Mouse (Mus musculus): Measurements from ENCODE around the gene Olfr316. TPM values are rescaled to one million over a fixed set of nuclear protein-coding genes. Genes with fewer than 3 reads are reported as not detected.
"Not testable (repeated sequence)": the region's sequence is repeated elsewhere in the genome, so short reads cannot be mapped to it uniquely, and the experiment has no call there.

Gene Olfr316
- not detected in 2 replicates for polyA plus RNA-seq (2015; fragmentation: Nextera tagmentation; extraction: Ambion mirVana)

DNA sequence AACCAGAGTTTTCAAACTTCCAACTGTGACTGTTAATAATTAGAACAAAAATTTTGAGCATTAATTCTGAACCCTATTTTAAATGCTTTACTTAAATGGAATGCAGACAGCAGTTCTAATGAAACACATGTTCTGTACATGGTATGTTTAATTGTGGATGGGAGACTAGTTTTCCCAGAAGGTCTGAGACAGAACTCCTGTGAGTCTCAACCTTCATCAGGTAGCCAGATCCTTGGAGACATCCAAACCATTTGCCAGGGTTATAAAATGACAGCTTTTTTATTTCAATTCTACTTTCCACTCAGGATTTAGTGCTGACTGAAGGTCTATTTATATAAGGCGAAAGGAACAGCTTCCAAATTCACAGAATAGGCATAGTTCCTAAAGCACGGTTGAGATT lies at the start of gene Olfr316:
Gene Olfr316 (plus strand): TSS at position 301 of the 400 bp plus-strand sequence.
- H3K4me3 ChIP-seq (ENCODE audit: low read length): no peak within 1 kb of the TSS
- no peak within 1 kb of the TSS for H3K9ac ChIP-seq (ENCODE audit: low read depth, low read length)
- no peak within 1 kb of the TSS for H3K4me2 ChIP-seq (ENCODE audit: low read length)
- H3K4me1 ChIP-seq (ENCODE audit: control insufficient read depth, insufficient read depth, low read depth, low read length): no peaks in the 10 kb centered on the region
- H3K36me3 ChIP-seq (ENCODE audit: control insufficient read depth, insufficient read depth, low read length): no peaks in the 10 kb centered on the region
- H3K27me3 ChIP-seq (replicated peaks; ENCODE audit: control insufficient read depth, insufficient read depth, low read length): no peaks in the 10 kb centered on the region
- 86% methylated on average over 2 of the region's 2 CpGs for WGBS
- ATAC-seq: no peak
- no peaks in the 10 kb centered on the region for H3K9me3 ChIP-seq (ENCODE audit: control insufficient read depth, low read length)
- no peak within 1 kb of the TSS for H3K27ac ChIP-seq (ENCODE audit: low read depth, low read length)

- WGBS: 81% methylated on average over 11 of the region's 11 CpGs
- no peak overlapping the region for H3K4me2 ChIP-seq (ENCODE audit: low read length)
- H3K27ac ChIP-seq (ENCODE audit: low read depth, low read length): no peak overlapping the region
- no peaks in the 10 kb centered on the region for H3K9me3 ChIP-seq (ENCODE audit: control insufficient read depth, low read length)
- no peak for ATAC-seq
- no peaks in the 10 kb centered on the region for H3K36me3 ChIP-seq (ENCODE audit: control insufficient read depth, insufficient read depth, low read length)
- no peaks in the 10 kb centered on the region for H3K4me1 ChIP-seq (ENCODE audit: control insufficient read depth, insufficient read depth, low read depth, low read length)
- H3K27me3 ChIP-seq (replicated peaks; ENCODE audit: control insufficient read depth, insufficient read depth, low read length): no peaks in the 10 kb centered on the region
- H3K9ac ChIP-seq (ENCODE audit: low read depth, low read length): no peak overlapping the region
- H3K4me3 ChIP-seq (ENCODE audit: low read length): no peak overlapping the region
These were observed 43.4 kb upstream of the Olfr316 start for GRCm38 (mm10) chr11:58709086-58709485.

GRCm38 (mm10) chr11:58717723-58718122 lies 34.8 kb upstream of the Olfr316 start:
- H3K4me3 ChIP-seq (ENCODE audit: low read length); ATAC-seq: not testable (repeated sequence)
- 92% methylated on average over 7 of the region's 7 CpGs for WGBS

DNA sequence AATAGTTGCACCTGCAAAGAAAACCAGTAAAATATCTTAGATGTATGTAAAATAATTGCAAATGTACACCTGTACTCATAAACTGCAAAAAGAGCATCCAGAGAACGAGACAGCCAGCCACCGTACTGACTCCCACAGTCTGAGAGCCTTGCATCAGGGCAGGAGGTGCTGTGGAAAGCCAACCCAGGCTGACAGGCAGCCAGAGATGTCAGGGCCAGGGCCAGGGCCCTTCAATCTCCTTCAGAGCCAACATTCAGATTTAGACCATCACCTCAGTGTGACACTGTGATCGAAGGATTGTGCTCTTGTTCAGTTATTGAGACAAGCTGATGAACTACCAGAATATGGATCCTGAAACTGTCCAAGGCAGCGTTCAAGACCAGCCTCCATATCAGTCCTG lies 32.8 kb upstream of the Olfr316 start:
- no peak overlapping the region for H3K27ac ChIP-seq (ENCODE audit: low read depth, low read length)
- ATAC-seq: no peak
- H3K4me1 ChIP-seq (ENCODE audit: control insufficient read depth, insufficient read depth, low read depth, low read length): no peaks in the 10 kb centered on the region
- H3K4me3 ChIP-seq (ENCODE audit: low read length): no peak overlapping the region
- no peak overlapping the region for H3K4me2 ChIP-seq (ENCODE audit: low read length)
- H3K9me3 ChIP-seq (ENCODE audit: control insufficient read depth, low read length): no peaks in the 10 kb centered on the region
- WGBS: 84% methylated on average over 4 of the region's 4 CpGs
- no peaks in the 10 kb centered on the region for H3K36me3 ChIP-seq (ENCODE audit: control insufficient read depth, insufficient read depth, low read length)
- H3K9ac ChIP-seq (ENCODE audit: low read depth, low read length): no peak overlapping the region
- H3K27me3 ChIP-seq (replicated peaks; ENCODE audit: control insufficient read depth, insufficient read depth, low read length): no peaks in the 10 kb centered on the region

More at GRCm38 (mm10) chr11:58717723-58718122, 34.8 kb upstream of the Olfr316 start:
- not testable (repeated sequence) for H3K9ac ChIP-seq (ENCODE audit: low read depth, low read length); H3K27me3 ChIP-seq (replicated peaks; ENCODE audit: control insufficient read depth, insufficient read depth, low read length); H3K9me3 ChIP-seq (ENCODE audit: control insufficient read depth, low read length); H3K27ac ChIP-seq (ENCODE audit: low read depth, low read length); H3K4me1 ChIP-seq (ENCODE audit: control insufficient read depth, insufficient read depth, low read depth, low read length); H3K36me3 ChIP-seq (ENCODE audit: control insufficient read depth, insufficient read depth, low read length); H3K4me2 ChIP-seq (ENCODE audit: low read length)

- H3K27ac ChIP-seq (ENCODE audit: low read depth, low read length): no peak within 1 kb of the TSS
- H3K4me3 ChIP-seq (ENCODE audit: low read length): no peak within 1 kb of the TSS
- no peak within 1 kb of the TSS for H3K9ac ChIP-seq (ENCODE audit: low read depth, low read length)
- ATAC-seq: no peak
- H3K27me3 ChIP-seq (replicated peaks; ENCODE audit: control insufficient read depth, insufficient read depth, low read length): no peaks in the 10 kb centered on the region
- H3K4me1 ChIP-seq (ENCODE audit: control insufficient read depth, insufficient read depth, low read depth, low read length): no peaks in the 10 kb centered on the region
- no peaks in the 10 kb centered on the region for H3K36me3 ChIP-seq (ENCODE audit: control insufficient read depth, insufficient read depth, low read length)
- H3K9me3 ChIP-seq (ENCODE audit: control insufficient read depth, low read length): no peaks in the 10 kb centered on the region
- no peak within 1 kb of the TSS for H3K4me2 ChIP-seq (ENCODE audit: low read length)
These were observed 28.6 kb upstream of the Olfr316 start, which contains the start of gene Olfr318 for GRCm38 (mm10) chr11:58723914-58724313. TSS of gene Olfr318 (minus strand) at chr11:58724014.

DNA sequence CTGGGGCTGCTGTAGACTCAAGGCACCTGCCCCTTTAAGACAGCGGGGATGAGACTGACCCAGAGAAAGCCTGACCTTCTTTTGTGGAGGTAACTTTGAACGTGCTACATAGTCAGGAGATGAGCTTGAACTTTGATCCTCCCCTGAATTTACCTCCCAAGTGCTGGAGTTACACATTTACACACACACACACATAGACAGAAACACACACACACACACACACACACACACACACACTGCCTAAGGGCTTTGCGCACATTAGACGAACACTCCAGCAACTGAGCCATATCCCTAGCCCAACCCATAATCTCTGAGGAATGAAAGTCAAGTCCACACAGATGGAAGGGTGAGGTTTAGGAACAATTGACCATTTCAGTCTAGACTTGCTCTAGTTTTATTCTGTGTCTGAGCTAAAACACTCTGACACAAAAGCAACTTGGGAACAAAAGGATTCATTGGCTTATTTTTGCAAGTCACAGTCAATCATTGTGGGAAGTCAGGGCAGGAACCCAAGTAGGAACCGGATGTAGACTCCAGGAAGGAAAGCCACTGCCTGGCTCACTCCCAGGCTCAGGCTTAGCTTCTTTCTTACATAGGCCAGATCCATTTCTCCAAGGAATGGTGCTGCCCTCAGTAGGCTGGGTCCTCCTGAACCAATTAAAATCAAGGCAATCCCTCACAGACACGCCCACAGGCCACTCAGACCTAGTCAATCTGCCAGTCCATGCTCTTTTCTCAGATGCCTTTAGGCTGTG lies 24.5 kb upstream of the Olfr316 start:
- H3K4me2 ChIP-seq (ENCODE audit: low read length); H3K4me1 ChIP-seq (ENCODE audit: control insufficient read depth, insufficient read depth, low read depth, low read length); H3K4me3 ChIP-seq (ENCODE audit: low read length); H3K9me3 ChIP-seq (ENCODE audit: control insufficient read depth, low read length); H3K27me3 ChIP-seq (replicated peaks; ENCODE audit: control insufficient read depth, insufficient read depth, low read length); ATAC-seq; H3K27ac ChIP-seq (ENCODE audit: low read depth, low read length); H3K9ac ChIP-seq (ENCODE audit: low read depth, low read length); H3K36me3 ChIP-seq (ENCODE audit: control insufficient read depth, insufficient read depth, low read length): not testable (repeated sequence)
- WGBS: 84% methylated on average over 6 of the region's 6 CpGs

DNA sequence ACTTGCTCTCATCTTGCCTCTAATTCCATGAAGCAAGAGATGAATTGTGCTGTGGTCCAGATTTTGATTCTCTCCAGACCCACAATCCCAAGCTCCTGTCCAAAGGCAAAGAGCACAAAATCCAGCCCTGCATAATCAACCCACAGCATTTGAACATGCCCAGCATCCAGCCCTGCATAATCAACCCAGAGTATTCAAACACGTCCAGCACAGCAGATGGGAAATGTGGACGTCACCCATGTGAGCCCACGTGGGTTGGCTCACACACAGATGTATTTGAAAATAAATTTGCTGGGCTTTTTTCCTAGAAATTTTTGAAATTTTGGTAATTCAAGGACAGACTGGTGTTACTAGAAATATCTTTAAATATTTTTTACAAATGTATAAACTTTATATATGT lies 19.2 kb upstream of the Olfr316 start:
- H3K27ac ChIP-seq (ENCODE audit: low read depth, low read length): no peak overlapping the region
- H3K4me3 ChIP-seq (ENCODE audit: low read length): no peak overlapping the region
- H3K4me1 ChIP-seq (ENCODE audit: control insufficient read depth, insufficient read depth, low read depth, low read length): no peaks in the 10 kb centered on the region
- H3K4me2 ChIP-seq (ENCODE audit: low read length): no peak overlapping the region
- no peak for ATAC-seq
- H3K36me3 ChIP-seq (ENCODE audit: control insufficient read depth, insufficient read depth, low read length): no peaks in the 10 kb centered on the region
- no peaks in the 10 kb centered on the region for H3K9me3 ChIP-seq (ENCODE audit: control insufficient read depth, low read length)
- WGBS: 30% methylated on average over 3 of the region's 3 CpGs
- no peak overlapping the region for H3K9ac ChIP-seq (ENCODE audit: low read depth, low read length)
- H3K27me3 ChIP-seq (replicated peaks; ENCODE audit: control insufficient read depth, insufficient read depth, low read length): no peaks in the 10 kb centered on the region

GRCm38 (mm10) chr11:58738792-58739262 lies 13.7 kb upstream of the Olfr316 start, which contains the start of gene Olfr317:
TSS of gene Olfr317 (minus strand) at chr11:58739212.
- Histone ChIP-seq H3K4me2 (ENCODE audit: low read length) (no peak within 1 kb of the TSS), H3K36me3 (ENCODE audit: control insufficient read depth, insufficient read depth, low read length) (no peaks in the 10 kb centered on the region), H3K9ac (ENCODE audit: low read depth, low read length) (no peak within 1 kb of the TSS), H3K27ac (ENCODE audit: low read depth, low read length) (no peak within 1 kb of the TSS), H3K9me3 (ENCODE audit: control insufficient read depth, low read length) (no peaks in the 10 kb centered on the region), H3K4me3 (ENCODE audit: low read length) (no peak within 1 kb of the TSS), H3K4me1 (ENCODE audit: control insufficient read depth, insufficient read depth, low read depth, low read length) (no peaks in the 10 kb centered on the region), H3K27me3 (replicated peaks; ENCODE audit: control insufficient read depth, insufficient read depth, low read length) (no peaks in the 10 kb centered on the region)
- 90% methylated on average over 4 of the region's 4 CpGs for WGBS
- ATAC-seq: no peak

- ATAC-seq; H3K4me3 ChIP-seq (ENCODE audit: low read length); H3K36me3 ChIP-seq (ENCODE audit: control insufficient read depth, insufficient read depth, low read length); H3K4me2 ChIP-seq (ENCODE audit: low read length); H3K4me1 ChIP-seq (ENCODE audit: control insufficient read depth, insufficient read depth, low read depth, low read length); H3K27ac ChIP-seq (ENCODE audit: low read depth, low read length); H3K9ac ChIP-seq (ENCODE audit: low read depth, low read length); H3K9me3 ChIP-seq (ENCODE audit: control insufficient read depth, low read length); H3K27me3 ChIP-seq (replicated peaks; ENCODE audit: control insufficient read depth, insufficient read depth, low read length): not testable (repeated sequence)
- 84% methylated on average over 18 of the region's 18 CpGs for WGBS
These were observed 1.4 kb upstream of the Olfr316 start for GRCm38 (mm10) chr11:58751096-58751495.
